8 mouse cellular contexts compared by ENCODE assay signal in genomic region chr4:120287290-120288111, GRCm38 (mm10). TPM values are rescaled to one million over a fixed set of nuclear protein-coding genes. Genes with fewer than 3 reads are reported as not detected.
DNase-seq lines count a peak whose midpoint lies in the region; ATAC-seq lines count a peak whose summit lies in the region.

Gene Foxo6 (minus strand): TSS chr4:120287349.

- peak; percentile 78 for ATAC-seq in inflammation-experienced regulatory T-cells, adult 6 months

- DNase-seq in adrenal gland, adult (ENCODE audit: inconsistent age in 2 of 2, low spot score in 1 of 2): peak; percentile 98 to 100
- DNase-seq in embryo, embryonic 10.5 days (ENCODE audit: low spot score): peak; percentile 98
- DNase-seq in gastrocnemius, postnatal 14 days: peak; percentile 96
- DNase-seq in left cerebral cortex, postnatal 10 days (ENCODE audit: extremely low spot score in 1 of 2, low spot score in 2 of 2): peak; percentile 93 to 95
- DNase-seq in mesoderm, embryonic 11.5 days (ENCODE audit: low read depth, low spot score): peak; percentile 96
- peak; percentile 89 to 93 for DNase-seq in right cerebral cortex, postnatal 36 days (ENCODE audit: low spot score in 2 of 2)
- DNase-seq in yolk sac, embryonic 10.5 days (ENCODE audit: low spot score): peak; percentile 92

- intact Hi-C loops in gastrocnemius, postnatal 14 days (cut with DNase I; ENCODE audit: low total_unique reads): no loop called here
- intact Hi-C loops in left cerebral cortex, postnatal 10 days (cut with DNase I): loop anchor here (5.0 kb wide), 2 partner anchors 55 to 80 kb away; no protein-coding TSS in a partner anchor

RNA-seq across cellular contexts. Expression of gene Foxo6, which starts in this region (rescaled TPM):
- 10 to 100 TPM in 1 of 2 experiments, 1 to 10 TPM in 1; 6.7 to 11.6 TPM for total RNA-seq in gastrocnemius, postnatal 14 days (2021)
- polyA plus RNA-seq in inflammation-experienced regulatory T-cells, adult 6 months (2017; shearing (Covaris generic)): not detected
- total RNA-seq in left cerebral cortex, postnatal 10 days (2021): 10 to 100 TPM; 27.6 to 28.4 TPM

Comparison
In these comparisons a context has a peak if more than half of its experiments do, and no peak if none do; other contexts are left out.
1. Peak in every context shown above with its lines: DNase-seq and ATAC-seq.
2. Peak in ATAC-seq in inflammation-experienced regulatory T-cells, adult 6 months; RNA of the gene not detected or under 1 TPM.